Mouse (Mus musculus) forebrain, embryonic 11.5 days (tissue): ENCODE data around the gene Bloc1s4. TPM values are rescaled to one million over a fixed set of nuclear protein-coding genes. Genes with fewer than 3 reads are reported as not detected.

Source experiments
- ATAC-seq: fragments of 200-750 bp; cut with Nextera tagmentation; replicated peaks from 2 replicates; pipeline ENCODE4 v1.8.0; 2017; ENCODE audit warnings: moderate TSS enrichment; ENCODE audit not compliant: low FRiP score
- DNase-seq: peaks from one replicate; pipeline ENCODE4 v3.0.0-alpha.2; 2017; ENCODE audit warnings: low spot score
- H3K27ac ChIP-seq: fragments of 300-500 bp; sonication (generic); 2 replicates; pipeline ENCODE4 v1.5.1; 2014; ENCODE audit warnings: low read depth, low read length
- H3K27me3 ChIP-seq: fragments of 300-500 bp; sonication (generic); 2 replicates; pipeline ENCODE4 v1.6.1; 2014; ENCODE audit warnings: mild to moderate bottlenecking, low read length, mixed read lengths; ENCODE audit not compliant: control insufficient read depth, insufficient read depth
- H3K36me3 ChIP-seq: fragments of 300-500 bp; sonication (generic); 2 replicates; pipeline ENCODE4 v1.6.1; 2014; ENCODE audit warnings: mild to moderate bottlenecking, low read length, moderate library complexity, mixed read lengths; ENCODE audit not compliant: control insufficient read depth, insufficient read depth
- H3K4me1 ChIP-seq: fragments of 300-500 bp; sonication (generic); replicated peaks from 2 replicates; pipeline ENCODE4 v1.6.1; 2014; ENCODE audit warnings: low read length, mixed read lengths; ENCODE audit not compliant: control insufficient read depth, insufficient read depth
- H3K4me2 ChIP-seq: fragments of 300-500 bp; sonication (generic); 2 replicates; pipeline ENCODE4 v1.6.1; 2014; ENCODE audit warnings: low read depth, mild to moderate bottlenecking, low read length, moderate library complexity, mixed read lengths; ENCODE audit not compliant: severe bottlenecking
- H3K4me3 ChIP-seq: fragments of 300-500 bp; sonication (generic); 2 replicates; pipeline ENCODE4 v1.5.1; 2014; ENCODE audit warnings: low read depth, low read length
- H3K9ac ChIP-seq: fragments of 300-500 bp; sonication (generic); 2 replicates; pipeline ENCODE4 v1.6.1; 2014; ENCODE audit warnings: low read length
- H3K9me3 ChIP-seq: fragments of 300-500 bp; sonication (generic); 2 replicates; pipeline ENCODE4 v1.6.1; 2016; ENCODE audit warnings: low read length, mixed read lengths; ENCODE audit not compliant: control insufficient read depth
- WGBS: fragments of 180-500 bp; shearing (Covaris S2); extraction: QIAGEN DNeasy Blood & Tissue Kit; methylation state at CpG from one replicate; pipeline ENCODE4 v1.1.7; 2014; 5-methylcytosine and 5-hydroxymethylcytosine counted together
- polyA plus RNA-seq: library from polyadenylated mRNA; unstranded; fragments of >200 nt; fragmentation: Nextera tagmentation; extraction: Ambion mirVana; gene quantifications from 2 replicates; pipeline ENCODE4 v1.2.1, GENCODE M21; 2014

Bloc1s4 gene
- polyA plus RNA-seq, 1 experiment from 2014 or later, result 22.9 TPM

GRCm38 (mm10) chr5:36777186-36777585 is 28.7 kb upstream of the Bloc1s4 start:
- Histone ChIP-seq H3K4me3 (no peak overlapping the region), H3K9ac (no peak overlapping the region), H3K9me3 (no peaks in the 10 kb centered on the region; the same call in 1 of the 2 replicates), H3K36me3 (no peaks in the 10 kb centered on the region), H3K27me3 (no peaks in the 10 kb centered on the region), H3K4me1 (peaks cover 3% of the 10 kb centered on the region; the same call in 1 of the 2 replicates), H3K4me2 (no peak overlapping the region), H3K27ac (no peak overlapping the region)
- WGBS, result 0% methylated on average over 2 of the region's 2 CpGs
- no peak for DNase-seq
- no peak for ATAC-seq

GRCm38 (mm10) chr5:36776021-36776575 is 27.6 kb upstream of the Bloc1s4 start:
- Histone ChIP-seq H3K36me3 (no peaks in the 10 kb centered on the region), H3K4me1 (peaks cover 3% of the 10 kb centered on the region; the same call in 1 of the 2 replicates), H3K9me3 (no peaks in the 10 kb centered on the region; the same call in 1 of the 2 replicates), H3K9ac (no peak overlapping the region), H3K27ac (no peak overlapping the region), H3K4me3 (no peak overlapping the region), H3K4me2 (no peak overlapping the region), H3K27me3 (no peaks in the 10 kb centered on the region)
- ATAC-seq (no peak), DNase-seq (no peak)
- 29% methylated on average over 9 of the region's 9 CpGs for WGBS

- WGBS, result 83% methylated on average over 2 of the region's 2 CpGs
- Histone ChIP-seq H3K9ac (no peak overlapping the region), H3K4me3 (no peak overlapping the region), H3K4me1 (peaks cover 3% of the 10 kb centered on the region; the same call in 1 of the 2 replicates), H3K4me2 (no peak overlapping the region), H3K27me3 (no peaks in the 10 kb centered on the region), H3K36me3 (no peaks in the 10 kb centered on the region), H3K27ac (no peak overlapping the region), H3K9me3 (no peaks in the 10 kb centered on the region; the same call in 1 of the 2 replicates)
- DNase-seq, result no peak
- no peak for ATAC-seq
Observed at GRCm38 (mm10) chr5:36775317-36775716, 26.9 kb upstream of the Bloc1s4 start.

GRCm38 (mm10) chr5:36772586-36772985 is 24.1 kb upstream of the Bloc1s4 start:
- H3K9ac ChIP-seq, result no peak overlapping the region
- H3K4me1 ChIP-seq, result peaks cover 3% of the 10 kb centered on the region; the same call in 1 of the 2 replicates
- H3K4me2 ChIP-seq, result no peak overlapping the region
- H3K36me3 ChIP-seq, result no peaks in the 10 kb centered on the region
- H3K27ac ChIP-seq, result no peak overlapping the region
- H3K9me3 ChIP-seq, result no peaks in the 10 kb centered on the region
- DNase-seq, result no peak
- H3K4me3 ChIP-seq, result no peak overlapping the region
- no peak for ATAC-seq
- no peaks in the 10 kb centered on the region for H3K27me3 ChIP-seq
- 84% methylated on average over 5 of the region's 5 CpGs for WGBS

- 72% methylated on average over 3 of the region's 3 CpGs for WGBS
Observed at GRCm38 (mm10) chr5:36769603-36770002, 21.2 kb upstream of the Bloc1s4 start.

GRCm38 (mm10) chr5:36766958-36767703 is 18.7 kb upstream of the Bloc1s4 start:
- WGBS, result 35% methylated on average over 10 of the region's 10 CpGs
- Histone ChIP-seq H3K4me1 (no peaks in the 10 kb centered on the region), H3K36me3 (no peaks in the 10 kb centered on the region), H3K27ac (0 out of 2 replicates have a peak overlapping the region, but pooled peaks have one; percentile 5), H3K4me2 (no peak overlapping the region), H3K9me3 (no peaks in the 10 kb centered on the region), H3K9ac (no peak overlapping the region), H3K27me3 (no peaks in the 10 kb centered on the region), H3K4me3 (no peak overlapping the region)
- no peak for DNase-seq
- ATAC-seq, result peak; percentile 70

More at GRCm38 (mm10) chr5:36769603-36770002, 21.2 kb upstream of the Bloc1s4 start:
- Histone ChIP-seq H3K36me3 (no peaks in the 10 kb centered on the region), H3K4me2 (no peak overlapping the region), H3K27me3 (no peaks in the 10 kb centered on the region), H3K4me3 (no peak overlapping the region), H3K4me1 (no peaks in the 10 kb centered on the region), H3K9ac (no peak overlapping the region), H3K9me3 (no peaks in the 10 kb centered on the region), H3K27ac (no peak overlapping the region)
- no peak for ATAC-seq
- DNase-seq, result no peak

GRCm38 (mm10) chr5:36759848-36760247 is 11.4 kb upstream of the Bloc1s4 start:
- H3K27ac ChIP-seq, result no peak overlapping the region
- H3K9ac ChIP-seq, result no peak overlapping the region
- ATAC-seq, result no peak
- H3K9me3 ChIP-seq, result no peaks in the 10 kb centered on the region
- no peak overlapping the region for H3K4me2 ChIP-seq
- H3K27me3 ChIP-seq, result no peaks in the 10 kb centered on the region
- 78% methylated on average over 4 of the region's 4 CpGs for WGBS
- H3K36me3 ChIP-seq, result no peaks in the 10 kb centered on the region
- no peak for DNase-seq
- H3K4me3 ChIP-seq, result no peak overlapping the region
- H3K4me1 ChIP-seq, result no peaks in the 10 kb centered on the region

- Histone ChIP-seq H3K27ac (no peak overlapping the region), H3K4me3 (no peak overlapping the region), H3K9me3 (no peaks in the 10 kb centered on the region), H3K4me2 (no peak overlapping the region), H3K4me1 (no peaks in the 10 kb centered on the region), H3K36me3 (no peaks in the 10 kb centered on the region), H3K27me3 (no peaks in the 10 kb centered on the region), H3K9ac (no peak overlapping the region)
- DNase-seq (no peak), ATAC-seq (no peak)
- 64% methylated on average over 5 of the region's 5 CpGs for WGBS
Observed at GRCm38 (mm10) chr5:36757033-36757432, 8.6 kb upstream of the Bloc1s4 start.
